Mouse (Mus musculus): ENCODE results near the gene Sgce. TPM values are rescaled to one million over a fixed set of nuclear protein-coding genes. Genes with fewer than 3 reads are reported as not detected.

The Sgce gene
- total and polyA plus RNA-seq, 2 experiments: 1.6 to 6.1 TPM

DNA sequence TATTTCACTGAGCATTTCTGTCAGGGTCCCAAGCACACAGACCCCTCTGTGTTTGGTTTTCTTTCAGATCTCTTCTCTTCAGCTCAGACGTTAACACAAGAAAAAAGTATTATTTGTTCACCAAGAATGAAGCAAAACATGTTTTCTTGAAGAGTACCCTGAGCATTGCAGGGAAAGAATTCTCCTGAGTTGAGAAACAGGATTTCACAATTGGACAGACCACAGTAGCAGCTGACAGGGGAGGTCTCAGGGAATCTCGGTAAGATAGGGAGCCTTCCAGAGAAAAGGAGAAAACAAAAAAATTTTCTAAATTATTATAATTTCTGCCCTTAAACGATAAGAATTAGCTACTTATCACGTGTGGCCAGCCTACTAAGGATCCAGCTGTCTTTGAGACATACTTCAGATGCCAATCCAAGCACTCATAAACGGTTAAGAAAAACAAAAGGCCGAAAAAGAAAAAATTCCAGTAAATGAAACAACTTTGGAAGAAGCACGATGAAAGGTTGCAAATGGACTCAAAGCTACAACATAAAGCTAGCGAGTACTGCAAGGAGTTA, 52.3 kb downstream of the Sgce start:
- no peak for DNase-seq (ENCODE audit: extremely low read depth, low read depth, low spot score)
- H3K4me1 ChIP-seq (ENCODE audit: control insufficient read depth, insufficient read depth, low read length): no peaks in the 10 kb centered on the region
- no peak overlapping the region for H3K9ac ChIP-seq (ENCODE audit: low read depth, low read length)
- 80% methylated on average over 8 of the region's 8 CpGs for WGBS
- TF ChIP-seq POLR2A (IDR thresholded peaks at IDR 0.05; ENCODE audit: extremely low read depth, insufficient read depth, low read length) (no peak), CTCF (IDR thresholded peaks at IDR 0.05; ENCODE audit: low read depth, low read length) (no peak)
- H3K27me3 ChIP-seq (ENCODE audit: control insufficient read depth, insufficient read depth, low read length): no peaks in the 10 kb centered on the region
- H3K27ac ChIP-seq (replicated peaks; ENCODE audit: insufficient read depth, low read depth, low read length): no peak overlapping the region
- H3K79me2 ChIP-seq (ENCODE audit: control insufficient read depth, insufficient read depth, low read length): no peaks in the 10 kb centered on the region
- H3K4me3 ChIP-seq (ENCODE audit: insufficient read depth, low read depth, low read length): no peak overlapping the region
- H3K36me3 ChIP-seq (ENCODE audit: control insufficient read depth, insufficient read depth, low read length): no peaks in the 10 kb centered on the region

DNA sequence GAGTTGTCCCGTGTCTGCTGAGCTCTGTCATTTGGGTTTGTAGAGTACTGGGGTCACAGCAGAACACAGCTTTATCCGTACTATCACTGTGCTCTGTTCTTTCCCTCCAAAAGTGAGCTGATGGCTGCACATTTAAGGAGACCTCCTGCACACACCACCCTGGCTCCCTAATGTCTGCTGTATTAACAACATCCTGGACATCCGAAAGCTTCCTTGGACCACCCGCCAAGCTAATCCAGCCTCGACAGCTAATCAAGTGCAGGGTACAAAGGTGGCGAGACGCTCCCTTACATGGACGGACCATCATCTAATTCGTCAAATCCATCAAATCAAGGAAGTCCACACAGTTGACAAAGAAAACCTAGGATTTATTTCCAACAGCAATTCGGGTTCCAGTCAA, 53.5 kb downstream of the Sgce start:
- Histone ChIP-seq H3K4me3 (ENCODE audit: insufficient read depth, low read depth, low read length) (no peak overlapping the region), H3K27ac (replicated peaks; ENCODE audit: insufficient read depth, low read depth, low read length) (no peak overlapping the region), H3K9ac (ENCODE audit: low read depth, low read length) (no peak overlapping the region), H3K4me1 (ENCODE audit: control insufficient read depth, insufficient read depth, low read length) (no peaks in the 10 kb centered on the region), H3K79me2 (ENCODE audit: control insufficient read depth, insufficient read depth, low read length) (no peaks in the 10 kb centered on the region), H3K36me3 (ENCODE audit: control insufficient read depth, insufficient read depth, low read length) (no peaks in the 10 kb centered on the region), H3K27me3 (ENCODE audit: control insufficient read depth, insufficient read depth, low read length) (no peaks in the 10 kb centered on the region)
- WGBS: 86% methylated on average over 10 of the region's 10 CpGs
- no peak for DNase-seq (ENCODE audit: extremely low read depth, low read depth, low spot score)
- TF ChIP-seq POLR2A (IDR thresholded peaks at IDR 0.05; ENCODE audit: extremely low read depth, insufficient read depth, low read length) (no peak), CTCF (IDR thresholded peaks at IDR 0.05; ENCODE audit: low read depth, low read length) (no peak)

DNA sequence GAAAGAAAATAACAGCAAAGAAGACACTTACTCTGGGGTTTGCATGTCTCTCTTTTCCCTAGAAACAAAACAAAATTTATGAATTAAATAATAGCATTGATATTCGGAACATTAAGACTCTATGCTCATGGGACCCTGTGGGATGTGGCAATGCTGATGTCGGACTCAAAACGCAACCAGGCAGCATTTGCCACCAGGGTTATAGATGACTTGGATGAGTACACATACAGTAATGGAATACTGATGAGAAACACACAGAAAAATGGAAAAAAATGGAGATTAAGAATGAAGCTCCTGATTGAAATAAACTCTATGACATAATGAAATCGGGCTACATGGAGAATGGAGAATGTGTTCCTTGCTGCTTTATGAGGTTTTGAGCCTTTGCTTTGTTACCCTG, 56.6 kb downstream of the Sgce start:
- no peak overlapping the region for H3K27ac ChIP-seq (replicated peaks; ENCODE audit: insufficient read depth, low read depth, low read length)
- H3K9ac ChIP-seq (ENCODE audit: low read depth, low read length): no peak overlapping the region
- no peaks in the 10 kb centered on the region for H3K79me2 ChIP-seq (ENCODE audit: control insufficient read depth, insufficient read depth, low read length)
- no peak for TF ChIP-seq CTCF (IDR thresholded peaks at IDR 0.05; ENCODE audit: low read depth, low read length)
- no peaks in the 10 kb centered on the region for H3K36me3 ChIP-seq (ENCODE audit: control insufficient read depth, insufficient read depth, low read length)
- H3K27me3 ChIP-seq (ENCODE audit: control insufficient read depth, insufficient read depth, low read length): no peaks in the 10 kb centered on the region
- no peak for DNase-seq (ENCODE audit: extremely low read depth, low read depth, low spot score)
- no peak overlapping the region for H3K4me3 ChIP-seq (ENCODE audit: insufficient read depth, low read depth, low read length)
- WGBS: 96% methylated on average over 4 of the region's 4 CpGs
- no peaks in the 10 kb centered on the region for H3K4me1 ChIP-seq (ENCODE audit: control insufficient read depth, insufficient read depth, low read length)

DNA sequence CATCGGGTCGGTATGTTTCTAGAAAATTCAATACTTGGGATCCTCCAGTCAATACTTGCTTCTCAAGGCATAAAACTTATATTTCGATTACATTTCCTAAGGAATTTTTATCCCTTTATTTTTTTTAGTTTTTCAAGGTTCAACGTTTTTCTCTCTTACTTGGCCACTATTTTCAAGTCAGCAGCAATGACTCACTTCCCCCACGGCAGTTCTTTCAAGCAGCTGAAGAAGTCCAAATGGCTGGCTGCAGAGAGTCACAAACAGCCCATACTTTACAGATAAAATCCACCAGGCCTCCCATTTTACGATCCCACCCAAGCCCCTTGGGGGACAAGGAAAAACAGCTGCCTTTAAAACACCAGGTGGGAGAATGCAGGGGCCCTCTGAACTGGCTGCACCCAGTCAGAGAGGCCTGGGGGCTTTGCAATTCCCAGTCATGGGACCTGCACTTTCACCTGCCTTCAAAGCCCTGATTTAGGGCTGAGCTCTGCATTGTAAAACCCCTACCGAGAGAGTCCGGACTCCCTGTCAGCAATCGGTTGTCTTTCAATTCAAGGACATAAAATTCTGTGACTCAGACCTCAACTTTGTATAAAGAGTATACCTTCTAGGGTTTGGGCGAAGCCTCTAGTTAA, 62.2 kb downstream of the Sgce start:
- Histone ChIP-seq H3K27me3 (ENCODE audit: control insufficient read depth, insufficient read depth, low read length) (no peaks in the 10 kb centered on the region), H3K36me3 (ENCODE audit: control insufficient read depth, insufficient read depth, low read length) (no peaks in the 10 kb centered on the region), H3K79me2 (ENCODE audit: control insufficient read depth, insufficient read depth, low read length) (no peaks in the 10 kb centered on the region), H3K4me1 (ENCODE audit: control insufficient read depth, insufficient read depth, low read length) (no peaks in the 10 kb centered on the region), H3K9ac (ENCODE audit: low read depth, low read length) (no peak overlapping the region), H3K4me3 (ENCODE audit: insufficient read depth, low read depth, low read length) (no peak overlapping the region), H3K27ac (replicated peaks; ENCODE audit: insufficient read depth, low read depth, low read length) (no peak overlapping the region)
- TF ChIP-seq CTCF (IDR thresholded peaks at IDR 0.05; ENCODE audit: low read depth, low read length): no peak
- no peak for TF ChIP-seq POLR2A (IDR thresholded peaks at IDR 0.05; ENCODE audit: extremely low read depth, insufficient read depth, low read length)
- 80% methylated on average over 10 of the region's 10 CpGs for WGBS
- no peak for DNase-seq (ENCODE audit: extremely low read depth, low read depth, low spot score)

DNA sequence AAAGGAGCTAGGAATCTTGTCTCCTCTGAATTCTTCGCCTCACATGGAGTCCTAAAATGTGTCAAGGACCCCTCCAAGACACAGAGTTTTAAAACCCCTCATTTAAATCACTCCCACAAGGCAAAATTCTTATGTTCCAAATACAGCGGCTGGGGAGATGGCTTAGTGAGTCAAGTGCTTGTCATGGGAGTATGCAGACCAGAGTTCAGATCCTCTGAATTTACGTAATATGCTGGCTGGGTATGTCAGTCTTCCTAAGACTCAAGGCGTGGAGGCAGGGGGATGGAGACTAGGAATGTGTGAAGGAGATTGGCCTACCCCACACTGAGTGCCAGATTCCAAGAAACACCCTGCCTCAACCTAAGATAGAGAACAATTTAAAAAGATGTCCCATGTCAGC, 66.4 kb downstream of the Sgce start:
- 92% methylated on average over 4 of the region's 4 CpGs for WGBS
- TF ChIP-seq CTCF (IDR thresholded peaks at IDR 0.05; ENCODE audit: low read depth, low read length): no peak
- no peak for TF ChIP-seq POLR2A (IDR thresholded peaks at IDR 0.05; ENCODE audit: extremely low read depth, insufficient read depth, low read length)

DNA sequence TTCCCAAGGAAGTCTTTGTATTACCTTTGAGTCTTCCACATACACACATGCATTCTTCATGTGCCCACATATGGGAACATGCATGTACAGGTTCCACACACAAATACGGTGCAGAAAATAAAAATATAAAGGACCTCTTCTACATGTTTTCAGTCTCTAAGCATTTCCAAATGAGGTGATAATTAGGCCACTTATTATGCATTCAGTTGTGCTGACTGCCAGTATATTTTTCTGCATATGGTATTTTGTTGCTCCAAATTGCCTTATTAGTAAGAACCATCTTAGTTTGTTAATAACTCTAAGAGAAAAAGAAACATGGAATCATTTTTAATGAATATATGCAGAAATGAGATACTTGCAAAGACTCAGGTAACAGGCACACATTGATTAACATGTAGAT, 67.0 kb downstream of the Sgce start:
- H3K27ac ChIP-seq (replicated peaks; ENCODE audit: insufficient read depth, low read depth, low read length): no peak overlapping the region
- no peaks in the 10 kb centered on the region for H3K27me3 ChIP-seq (ENCODE audit: control insufficient read depth, insufficient read depth, low read length)
- H3K9ac ChIP-seq (ENCODE audit: low read depth, low read length): no peak overlapping the region
- TF ChIP-seq CTCF (IDR thresholded peaks at IDR 0.05; ENCODE audit: low read depth, low read length) (no peak), POLR2A (IDR thresholded peaks at IDR 0.05; ENCODE audit: extremely low read depth, insufficient read depth, low read length) (no peak)
- WGBS: 96% methylated on average over 1 of the region's 1 CpGs
- H3K79me2 ChIP-seq (ENCODE audit: control insufficient read depth, insufficient read depth, low read length): no peaks in the 10 kb centered on the region
- no peaks in the 10 kb centered on the region for H3K36me3 ChIP-seq (ENCODE audit: control insufficient read depth, insufficient read depth, low read length)
- no peak for DNase-seq (ENCODE audit: extremely low read depth, low read depth, low spot score)
- H3K4me1 ChIP-seq (ENCODE audit: control insufficient read depth, insufficient read depth, low read length): no peaks in the 10 kb centered on the region
- H3K4me3 ChIP-seq (ENCODE audit: insufficient read depth, low read depth, low read length): no peak overlapping the region

More for the DNA sequence above, 66.4 kb downstream of the Sgce start:
- Histone ChIP-seq H3K9ac (ENCODE audit: low read depth, low read length) (no peak overlapping the region), H3K79me2 (ENCODE audit: control insufficient read depth, insufficient read depth, low read length) (no peaks in the 10 kb centered on the region), H3K4me1 (ENCODE audit: control insufficient read depth, insufficient read depth, low read length) (no peaks in the 10 kb centered on the region), H3K4me3 (ENCODE audit: insufficient read depth, low read depth, low read length) (no peak overlapping the region), H3K27ac (replicated peaks; ENCODE audit: insufficient read depth, low read depth, low read length) (no peak overlapping the region), H3K27me3 (ENCODE audit: control insufficient read depth, insufficient read depth, low read length) (no peaks in the 10 kb centered on the region), H3K36me3 (ENCODE audit: control insufficient read depth, insufficient read depth, low read length) (no peaks in the 10 kb centered on the region)
- no peak for DNase-seq (ENCODE audit: extremely low read depth, low read depth, low spot score)

All from liver, adult 2 months (tissue).